ENCODE assay signal across 27 mouse cellular contexts in genomic region chr11:54016051-54016450, GRCm38 (mm10). TPM values are rescaled to one million over a fixed set of nuclear protein-coding genes. Genes with fewer than 3 reads are reported as not detected.
"Had no signal": no experiment of that assay in that cellular context is flagged by ENCODE, and none has a peak within 500 bp of the region (broad histone marks: within the 10 kb centered on the region; RNA-seq: fewer than 3 reads in every experiment).

No protein-coding gene starts in this region.

- H3K9me3 ChIP-seq: heart, embryonic 10.5 days; heart, embryonic 13.5 days; heart, embryonic 15.5 days; hindbrain, embryonic 13.5 days; hindbrain, embryonic 15.5 days; kidney, embryonic 15.5 days; limb, embryonic 10.5 days; limb, embryonic 12.5 days; liver, embryonic 13.5 days had no signal

- H3K4me1 ChIP-seq: heart, embryonic 13.5 days; heart, embryonic 15.5 days; hindbrain, embryonic 13.5 days; hindbrain, embryonic 15.5 days; kidney, embryonic 15.5 days; limb, embryonic 12.5 days had no signal

- DNase-seq: gastrocnemius, adult 2 months; gastrocnemius, postnatal 10 days; gastrocnemius, postnatal 25 days; heart, adult 18-20 months; heart, postnatal 14 days; heart, postnatal 36 days; kidney, adult 11 months; kidney, adult 2 months; kidney, adult 9 months; kidney, postnatal 14 days; layer of hippocampus, adult 9-11 months; liver; liver, embryonic 13.5 days had no signal

- H3K4me2 ChIP-seq: heart, embryonic 13.5 days; heart, embryonic 15.5 days; hindbrain, embryonic 13.5 days; hindbrain, embryonic 15.5 days; kidney, embryonic 15.5 days; limb, embryonic 12.5 days; liver, embryonic 11.5 days; liver, embryonic 13.5 days had no signal

- H3K27ac ChIP-seq: gastrocnemius, adult 2 months; heart, embryonic 10.5 days; heart, embryonic 13.5 days; heart, embryonic 15.5 days; hindbrain, embryonic 13.5 days; hindbrain, embryonic 15.5 days; hindbrain, postnatal 0 days; kidney, embryonic 15.5 days; kidney, postnatal 0 days; left cerebral cortex, adult 2 months; limb, embryonic 10.5 days; limb, embryonic 12.5 days; liver, embryonic 13.5 days had no signal

- ATAC-seq: hindbrain, postnatal 0 days; intestine, embryonic 16.5 days had no signal

- H3K27me3 ChIP-seq: heart, embryonic 13.5 days; heart, embryonic 15.5 days; hindbrain, embryonic 15.5 days; kidney, embryonic 15.5 days; liver, embryonic 13.5 days had no signal

- H3K36me3 ChIP-seq: heart, embryonic 10.5 days; heart, embryonic 13.5 days; heart, embryonic 15.5 days; hindbrain, embryonic 13.5 days; hindbrain, embryonic 15.5 days; kidney, embryonic 15.5 days; limb, embryonic 10.5 days; limb, embryonic 12.5 days had no signal

- H3K4me3 ChIP-seq: gastrocnemius, adult 2 months; heart, embryonic 10.5 days; heart, embryonic 13.5 days; heart, embryonic 15.5 days; hindbrain, embryonic 13.5 days; hindbrain, embryonic 15.5 days; kidney, embryonic 15.5 days; left cerebral cortex, adult 2 months; limb, embryonic 10.5 days; limb, embryonic 12.5 days; liver, embryonic 13.5 days had no signal

- H3K9ac ChIP-seq: heart, embryonic 13.5 days; heart, embryonic 15.5 days; hindbrain, embryonic 13.5 days; hindbrain, embryonic 15.5 days; kidney, embryonic 15.5 days; limb, embryonic 12.5 days; liver, embryonic 13.5 days had no signal

RNA-seq across cellular contexts. Expression of gene Pdlim4, which starts 52.8 kb away (rescaled TPM):
- total RNA-seq: hematopoietic stem cell, adult 5-6 weeks had no signal
